Mouse (Mus musculus) liver, embryonic 11.5 days (tissue): ENCODE data around the gene Astn1. TPM values are rescaled to one million over a fixed set of nuclear protein-coding genes. Genes with fewer than 3 reads are reported as not detected.

Experiments used
- ATAC-seq: fragments of 200-750 bp; cut with Nextera tagmentation; replicated peaks from 2 replicates; pipeline ENCODE4 v1.8.0; 2017; ENCODE audit warnings: moderate number of reproducible peaks, mild to moderate bottlenecking, moderate TSS enrichment, moderate library complexity; ENCODE audit not compliant: low FRiP score
- DNase-seq: peaks from one replicate; pipeline ENCODE4 v3.0.0-alpha.2; 2017; ENCODE audit warnings: low spot score
- H3K27ac ChIP-seq: fragments of 300-500 bp; sonication (generic); 2 replicates; pipeline ENCODE4 v1.5.1; 2014; ENCODE audit warnings: mild to moderate bottlenecking, low read depth, low read length, control low read depth
- H3K27me3 ChIP-seq: fragments of 300-500 bp; sonication (generic); replicated peaks from 2 replicates; pipeline ENCODE4 v1.6.1; 2014; ENCODE audit warnings: low read length, mixed read lengths; ENCODE audit not compliant: control insufficient read depth, insufficient read depth
- H3K36me3 ChIP-seq: fragments of 300-500 bp; sonication (generic); 2 replicates; pipeline ENCODE4 v1.6.1; 2014; ENCODE audit warnings: mild to moderate bottlenecking, low read length, moderate library complexity, mixed read lengths; ENCODE audit not compliant: control insufficient read depth, insufficient read depth
- H3K4me1 ChIP-seq: fragments of 300-500 bp; sonication (generic); replicated peaks from 2 replicates; pipeline ENCODE4 v1.6.1; 2014; ENCODE audit warnings: low read length, mixed read lengths; ENCODE audit not compliant: control insufficient read depth, insufficient read depth
- H3K4me2 ChIP-seq: fragments of 300-500 bp; sonication (generic); 2 replicates; pipeline ENCODE4 v1.6.1; 2014; ENCODE audit warnings: mild to moderate bottlenecking, control low read depth, moderate library complexity
- H3K4me3 ChIP-seq: fragments of 300-500 bp; sonication (generic); 2 replicates; pipeline ENCODE4 v1.5.1; 2014; ENCODE audit warnings: low read depth, low read length, control low read depth
- H3K9ac ChIP-seq: fragments of 300-500 bp; sonication (generic); 2 replicates; pipeline ENCODE4 v1.6.1; 2014; ENCODE audit warnings: low read depth, low read length, control low read depth
- H3K9me3 ChIP-seq: fragments of 300-500 bp; sonication (generic); 2 replicates; pipeline ENCODE4 v1.6.1; 2016; ENCODE audit warnings: low read length, inconsistent platforms, mixed read lengths; ENCODE audit not compliant: control insufficient read depth
- WGBS: fragments of 180-500 bp; shearing (Covaris S2); extraction: QIAGEN DNeasy Blood & Tissue Kit; methylation state at CpG from one replicate; pipeline ENCODE4 v1.1.7; 2014; 5-methylcytosine and 5-hydroxymethylcytosine counted together
- polyA plus RNA-seq: library from polyadenylated mRNA; unstranded; fragments of >200 nt; fragmentation: Nextera tagmentation; extraction: Ambion mirVana; gene quantifications from 2 replicates; pipeline ENCODE4 v1.2.1, GENCODE M21; 2014

The Astn1 gene
- polyA plus RNA-seq, 1 experiment from 2014 or later, result 0.62 TPM

DNA sequence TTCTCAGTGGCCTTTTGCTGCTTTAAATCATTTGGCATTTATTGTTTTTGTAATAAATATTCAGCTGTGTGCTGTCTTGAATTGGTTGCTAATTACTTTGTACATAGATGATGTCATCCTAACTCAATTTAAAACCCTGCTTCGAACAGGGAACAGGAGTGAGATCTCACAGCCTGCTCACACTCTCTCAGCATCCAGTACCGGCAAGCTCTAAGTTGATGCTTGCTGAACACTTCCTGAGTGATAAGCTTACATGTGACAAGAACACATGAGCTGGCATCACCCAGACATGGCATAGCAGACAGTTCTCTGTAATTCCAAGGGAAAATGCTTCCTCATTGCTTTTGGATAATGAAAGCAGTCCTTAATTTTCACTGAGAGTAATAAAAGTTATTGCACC is 38.8 kb downstream of the Astn1 start:
- Histone ChIP-seq H3K4me1 (no peaks in the 10 kb centered on the region), H3K36me3 (no peaks in the 10 kb centered on the region), H3K27ac (no peak overlapping the region), H3K27me3 (no peaks in the 10 kb centered on the region), H3K4me3 (no peak overlapping the region), H3K9ac (no peak overlapping the region), H3K9me3 (no peaks in the 10 kb centered on the region), H3K4me2 (no peak overlapping the region)
- ATAC-seq, result no peak
- no peak for DNase-seq
- 66% methylated on average over 2 of the region's 2 CpGs for WGBS

DNA sequence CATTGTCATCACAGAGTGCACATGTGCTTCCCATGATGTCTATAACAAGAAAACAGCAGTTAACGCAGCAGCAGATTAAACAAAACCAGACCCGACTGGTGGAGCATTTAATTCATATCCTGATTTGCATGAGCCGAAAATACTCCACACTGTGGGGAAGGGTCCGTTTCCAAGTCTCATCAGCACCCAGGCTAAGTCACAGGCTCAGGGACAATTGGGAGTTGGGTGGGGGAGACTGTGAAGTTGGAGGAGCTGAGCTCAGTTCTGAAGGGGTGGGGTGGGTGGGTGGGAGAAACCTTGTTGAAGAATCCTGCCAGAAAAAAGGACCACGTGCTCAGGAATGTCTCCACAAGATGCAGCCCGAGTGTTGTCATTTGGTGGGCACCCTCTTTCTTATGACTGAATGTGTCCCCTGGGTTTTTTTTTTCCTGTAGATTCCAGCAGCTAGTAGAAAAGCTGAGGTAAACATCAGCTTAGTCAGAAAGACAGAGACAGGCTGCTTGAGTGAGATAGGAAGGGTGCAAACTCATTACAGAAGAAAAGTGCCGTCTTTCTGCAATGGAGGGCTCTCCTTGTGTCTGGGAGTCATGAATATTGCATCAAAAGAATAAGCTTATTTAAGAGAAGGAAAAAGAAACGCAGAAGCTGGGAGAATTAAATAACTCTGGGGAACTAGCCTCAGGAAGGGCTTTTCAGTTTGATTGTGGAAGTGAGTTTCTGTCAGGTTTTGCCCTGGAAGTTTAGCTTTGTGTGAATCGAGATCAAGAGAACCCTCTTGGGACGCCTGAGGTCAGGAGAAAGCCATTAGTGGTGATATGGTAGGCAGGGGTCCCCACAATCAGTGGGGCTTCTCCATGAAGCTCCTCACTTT is 44.1 kb downstream of the Astn1 start:
- Histone ChIP-seq H3K36me3 (no peaks in the 10 kb centered on the region), H3K27me3 (no peaks in the 10 kb centered on the region), H3K27ac (no peak overlapping the region), H3K9me3 (no peaks in the 10 kb centered on the region), H3K9ac (no peak overlapping the region), H3K4me1 (no peaks in the 10 kb centered on the region), H3K4me3 (no peak overlapping the region), H3K4me2 (no peak overlapping the region)
- WGBS, result 67% methylated on average over 10 of the region's 10 CpGs
- DNase-seq, result no peak
- ATAC-seq, result no peak

DNA sequence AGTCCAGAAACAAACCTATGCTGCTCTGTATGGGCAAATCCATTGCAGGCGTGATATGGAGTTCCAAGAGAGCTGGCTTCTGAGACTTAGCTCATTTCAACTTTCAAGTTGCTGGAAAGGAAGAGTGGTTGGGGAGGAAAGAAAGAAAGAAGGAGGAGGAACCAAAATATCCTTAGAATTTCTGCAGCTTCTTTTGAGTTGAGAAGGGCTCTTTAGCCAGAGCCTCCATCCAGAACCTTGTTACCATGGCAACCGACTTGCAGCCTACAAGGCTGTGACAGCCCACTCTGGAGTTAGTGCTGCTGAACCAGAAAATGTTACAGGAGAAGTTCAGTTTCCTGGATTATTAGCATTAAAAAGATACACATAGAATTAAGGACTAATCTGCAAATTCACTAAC is 46.1 kb downstream of the Astn1 start:
- no peaks in the 10 kb centered on the region for H3K4me1 ChIP-seq
- no peak overlapping the region for H3K4me2 ChIP-seq
- DNase-seq, result no peak
- H3K27ac ChIP-seq, result no peak overlapping the region
- WGBS, result 77% methylated on average over 2 of the region's 2 CpGs
- no peak overlapping the region for H3K9ac ChIP-seq
- no peaks in the 10 kb centered on the region for H3K9me3 ChIP-seq
- no peaks in the 10 kb centered on the region for H3K27me3 ChIP-seq
- ATAC-seq, result no peak
- no peaks in the 10 kb centered on the region for H3K36me3 ChIP-seq
- no peak overlapping the region for H3K4me3 ChIP-seq

DNA sequence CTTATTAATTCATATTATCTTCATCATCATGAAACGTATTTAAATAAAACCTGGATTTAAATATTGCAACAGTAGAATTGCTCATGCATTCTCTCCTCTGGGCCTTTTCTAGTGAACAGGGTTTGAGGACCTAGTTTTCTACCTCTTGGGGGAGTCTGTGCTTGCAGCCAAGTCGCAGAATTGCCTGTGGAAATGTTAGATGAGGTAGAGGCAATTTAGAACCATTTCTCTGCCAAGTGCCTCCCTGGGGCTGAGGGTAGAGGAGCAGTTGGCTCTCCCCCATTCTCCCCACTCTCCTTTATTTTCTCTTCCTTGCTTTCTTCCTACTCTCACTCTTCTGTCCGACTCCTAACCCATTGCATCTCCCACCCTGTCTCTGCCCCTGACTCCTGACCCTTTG is 49.1 kb downstream of the Astn1 start:
- ATAC-seq, result no peak

DNA sequence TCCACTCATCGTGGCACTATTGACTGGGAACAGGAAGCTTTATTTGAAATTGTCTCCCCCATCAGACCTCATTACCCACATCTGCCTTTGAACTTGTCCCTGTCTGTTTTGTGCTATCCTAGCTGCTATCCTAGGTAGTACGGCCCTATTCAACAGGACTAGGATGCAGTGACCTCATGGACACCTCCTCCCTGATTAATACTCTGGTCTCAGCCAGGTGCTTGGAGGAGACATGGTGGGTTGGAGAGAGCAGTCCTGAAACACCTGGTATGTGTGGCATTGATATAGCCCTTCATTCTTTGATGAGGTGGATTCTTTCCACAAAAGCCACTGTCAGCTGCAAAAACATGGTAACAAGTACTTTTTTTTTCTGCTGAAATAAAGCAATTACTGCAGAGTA is 52.1 kb downstream of the Astn1 start:
- H3K36me3 ChIP-seq, result no peaks in the 10 kb centered on the region
- H3K4me1 ChIP-seq, result no peaks in the 10 kb centered on the region
- H3K4me3 ChIP-seq, result no peak overlapping the region
- no peak overlapping the region for H3K9ac ChIP-seq
- no peaks in the 10 kb centered on the region for H3K9me3 ChIP-seq
- WGBS, result 85% methylated on average over 2 of the region's 2 CpGs
- no peaks in the 10 kb centered on the region for H3K27me3 ChIP-seq
- DNase-seq (no peak), ATAC-seq (no peak)
- no peak overlapping the region for H3K27ac ChIP-seq
- no peak overlapping the region for H3K4me2 ChIP-seq

More for the DNA sequence above, 49.1 kb downstream of the Astn1 start:
- Histone ChIP-seq H3K4me2 (no peak overlapping the region), H3K4me3 (no peak overlapping the region), H3K27me3 (no peaks in the 10 kb centered on the region), H3K9me3 (no peaks in the 10 kb centered on the region), H3K36me3 (no peaks in the 10 kb centered on the region), H3K9ac (no peak overlapping the region), H3K27ac (no peak overlapping the region), H3K4me1 (no peaks in the 10 kb centered on the region)
- 73% methylated on average over 3 of the region's 3 CpGs for WGBS
- no peak for DNase-seq

DNA sequence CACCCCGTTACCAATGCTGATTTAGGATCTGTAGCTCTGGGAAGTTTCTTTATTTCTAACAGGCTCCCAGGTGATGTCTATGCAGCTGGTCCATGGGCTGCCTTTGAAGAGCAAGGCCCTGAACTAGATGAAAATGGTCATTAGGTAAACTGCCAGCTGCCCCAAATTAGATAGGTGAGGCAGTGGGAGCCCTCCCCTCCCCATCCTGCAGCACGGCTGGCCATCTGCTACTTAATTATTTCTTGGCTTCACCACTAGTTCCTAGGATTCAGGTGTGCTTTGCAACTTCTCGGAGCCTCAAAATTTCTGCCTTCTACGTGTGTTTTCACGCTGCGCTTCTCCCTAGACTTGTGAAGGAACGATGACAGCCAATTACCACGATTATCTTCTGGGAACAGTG is 59.4 kb downstream of the Astn1 start:
- H3K27me3 ChIP-seq, result no peaks in the 10 kb centered on the region
- ATAC-seq (no peak), DNase-seq (no peak)
- H3K27ac ChIP-seq, result no peak overlapping the region
- no peaks in the 10 kb centered on the region for H3K36me3 ChIP-seq
- H3K4me2 ChIP-seq, result no peak overlapping the region
- 77% methylated on average over 8 of the region's 8 CpGs for WGBS
- no peak overlapping the region for H3K9ac ChIP-seq
- no peaks in the 10 kb centered on the region for H3K9me3 ChIP-seq
- H3K4me1 ChIP-seq, result no peaks in the 10 kb centered on the region
- H3K4me3 ChIP-seq, result no peak overlapping the region

DNA sequence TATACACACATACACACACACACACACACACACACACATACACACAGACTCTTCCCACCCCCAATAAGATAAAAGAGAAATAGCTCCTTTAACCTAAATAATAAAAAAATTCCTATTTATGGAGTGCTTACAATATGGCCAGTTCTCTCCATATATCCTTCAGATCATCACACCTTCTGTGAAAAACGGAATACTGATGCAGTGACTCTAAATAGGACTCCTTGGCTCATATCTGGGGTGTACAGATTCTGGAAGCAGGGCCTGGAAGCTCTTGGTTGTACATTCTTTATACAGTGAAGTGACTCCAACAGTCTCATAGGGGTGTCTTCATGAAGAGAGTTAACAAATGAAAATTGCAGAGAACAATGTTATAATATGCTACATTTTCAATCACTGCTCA is 60.7 kb downstream of the Astn1 start:
- no peak overlapping the region for H3K4me2 ChIP-seq
- ATAC-seq (no peak), DNase-seq (no peak)
- H3K4me3 ChIP-seq, result no peak overlapping the region
- no peak overlapping the region for H3K27ac ChIP-seq
- no peaks in the 10 kb centered on the region for H3K4me1 ChIP-seq
- no peaks in the 10 kb centered on the region for H3K36me3 ChIP-seq
- H3K9me3 ChIP-seq, result no peaks in the 10 kb centered on the region
- no peaks in the 10 kb centered on the region for H3K27me3 ChIP-seq
- no peak overlapping the region for H3K9ac ChIP-seq
- WGBS, result 49% methylated on average over 1 of the region's 1 CpGs

DNA sequence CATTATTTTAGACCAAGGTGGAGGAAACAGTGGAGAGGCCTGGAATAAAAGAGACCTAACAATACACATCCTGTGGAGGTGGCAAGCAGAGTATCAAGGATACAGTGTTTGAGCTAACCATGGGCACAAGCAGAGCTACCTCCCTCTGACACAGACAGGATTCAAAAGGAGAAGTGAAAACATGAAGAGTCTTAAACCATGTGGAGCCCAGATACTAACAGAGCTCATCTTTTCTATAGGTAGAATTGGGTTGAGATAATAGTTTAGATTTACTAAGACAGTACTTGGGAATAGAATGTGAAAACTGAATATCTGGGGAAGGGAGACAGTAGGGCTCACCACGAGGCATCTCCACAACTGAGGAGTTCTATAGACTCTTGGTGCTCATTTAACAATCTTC is 84.0 kb downstream of the Astn1 start:
- ATAC-seq (no peak), DNase-seq (no peak)
- 68% methylated on average over 1 of the region's 1 CpGs for WGBS
- H3K27ac ChIP-seq, result no peak overlapping the region
- H3K9ac ChIP-seq, result no peak overlapping the region
- H3K4me3 ChIP-seq, result no peak overlapping the region
- H3K4me2 ChIP-seq, result no peak overlapping the region
- H3K4me1 ChIP-seq, result no peaks in the 10 kb centered on the region
- H3K9me3 ChIP-seq, result no peaks in the 10 kb centered on the region
- H3K36me3 ChIP-seq, result no peaks in the 10 kb centered on the region
- H3K27me3 ChIP-seq, result no peaks in the 10 kb centered on the region

DNA sequence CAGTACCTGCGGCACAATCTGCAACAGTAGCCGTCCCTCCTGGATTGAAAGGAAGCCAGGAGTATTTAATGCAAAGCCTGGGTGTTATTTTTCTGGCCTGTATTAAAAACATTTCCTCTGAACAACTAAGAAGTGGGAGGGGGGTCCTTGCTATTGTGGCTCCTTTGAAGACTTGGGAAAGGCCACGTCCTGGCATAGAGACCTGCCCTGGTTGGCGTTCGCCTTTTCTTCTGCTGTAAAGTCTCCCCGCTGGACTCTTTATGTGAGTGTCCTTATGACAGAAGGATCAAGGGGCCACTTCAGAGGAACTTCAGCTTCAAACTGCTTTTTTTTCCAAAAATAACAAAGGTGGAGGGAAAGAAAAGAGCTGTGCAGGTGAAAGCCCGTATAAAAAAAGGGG is 85.9 kb downstream of the Astn1 start:
- ATAC-seq, result no peak
- 83% methylated on average over 7 of the region's 7 CpGs for WGBS

More for the DNA sequence above, 85.9 kb downstream of the Astn1 start:
- DNase-seq, result no peak
- H3K4me2 ChIP-seq, result no peak overlapping the region
- H3K9ac ChIP-seq, result no peak overlapping the region
- H3K36me3 ChIP-seq, result no peaks in the 10 kb centered on the region
- no peaks in the 10 kb centered on the region for H3K9me3 ChIP-seq
- no peak overlapping the region for H3K4me3 ChIP-seq
- H3K4me1 ChIP-seq, result no peaks in the 10 kb centered on the region
- H3K27me3 ChIP-seq, result no peaks in the 10 kb centered on the region
- H3K27ac ChIP-seq, result no peak overlapping the region
